Mouse (Mus musculus) cerebellum, adult 2 months (tissue): Measurements from ENCODE around the gene Thsd7a.

ENCODE experiments used
- CTCF ChIP-seq: fragments of 200-500 bp; IDR thresholded peaks from 2 replicates; pipeline ENCODE4 v1.5.1; 2011; ENCODE audit warnings: low read depth, mild to moderate bottlenecking, control low read depth, low read length, moderate library complexity, borderline replicate concordance; ENCODE audit not compliant: insufficient read depth
- POLR2A ChIP-seq: fragments of 200-500 bp; IDR thresholded peaks from 2 replicates; pipeline ENCODE4 v1.6.1; 2011; ENCODE audit warnings: low read length, control low read depth, borderline replicate concordance; ENCODE audit not compliant: insufficient read depth

GRCm38 (mm10) chr6:12747856-12748450, 1.3 kb downstream of the Thsd7a start:
- TF ChIP-seq CTCF (no peak), POLR2A (no peak)
